In the genomic region with DNA sequence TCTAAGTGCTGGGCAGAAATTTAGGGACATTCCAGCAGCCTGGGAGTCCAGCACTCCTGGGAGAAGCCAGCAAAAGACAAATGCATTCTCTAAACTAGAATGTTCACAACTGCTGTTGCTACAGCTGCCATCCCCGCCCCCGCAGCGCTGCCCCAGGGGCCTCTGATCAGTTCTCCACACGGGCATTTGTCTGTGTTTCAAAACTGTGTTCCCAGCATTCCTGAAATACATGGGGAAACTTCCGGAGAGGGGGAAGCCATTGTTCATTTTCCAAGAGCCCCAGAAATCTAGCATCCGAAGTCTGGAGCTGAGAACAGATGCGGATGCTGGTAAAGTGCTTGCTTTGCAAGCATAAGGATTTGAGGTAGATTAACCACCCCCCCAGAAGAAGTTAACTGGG, we compare ENCODE assay signal across 16 mouse cellular contexts. TPM values are rescaled to one million over a fixed set of nuclear protein-coding genes. Genes with fewer than 3 reads are reported as not detected.
A peak's percentile ranks its signal among the peaks of the same experiment; 100 is the strongest.
DNase-seq lines count a peak whose midpoint lies in the region; ATAC-seq and TF ChIP-seq lines count a peak whose summit lies in the region.
"Had no signal": no experiment of that assay in that cellular context is flagged by ENCODE, and none has a peak within 500 bp of the region (broad histone marks: within the 10 kb centered on the region; RNA-seq: fewer than 3 reads in every experiment).

No protein-coding gene starts in this region.

- no peak overlapping the region for H3K9ac ChIP-seq in heart, embryonic 12.5 days
- 0 out of 2 replicates have a peak overlapping the region, but pooled peaks have one; percentile 17 for H3K9ac ChIP-seq in limb, embryonic 14.5 days (ENCODE audit: low read depth, low read length, severe bottlenecking)
- H3K9ac ChIP-seq: forebrain, embryonic 13.5 days; liver, postnatal 0 days; midbrain, embryonic 12.5 days had no signal

- peaks cover 23% of the 10 kb centered on the region for H3K4me1 ChIP-seq in heart, embryonic 12.5 days (replicated peaks)
- H3K4me1 ChIP-seq in limb, embryonic 14.5 days (ENCODE audit: control insufficient read depth, insufficient read depth, low read length) = 0 out of 2 replicates have a peak, but pooled peaks cover 6% of the 10 kb centered on the region

- H3K36me3 ChIP-seq in heart, embryonic 12.5 days = no peaks in the 10 kb centered on the region
- no peaks in the 10 kb centered on the region for H3K36me3 ChIP-seq in limb, embryonic 14.5 days (ENCODE audit: control insufficient read depth, insufficient read depth, low read length)
- H3K36me3 ChIP-seq: midbrain, embryonic 12.5 days had no signal

- no peak overlapping the region for H3K4me2 ChIP-seq in heart, embryonic 12.5 days
- H3K4me2 ChIP-seq in limb, embryonic 14.5 days (replicated peaks; ENCODE audit: low read depth, low read length, severe bottlenecking) = 0 out of 2 replicates have a peak overlapping the region, but pooled peaks have one; percentile 1
- H3K4me2 ChIP-seq: forebrain, embryonic 13.5 days; midbrain, embryonic 12.5 days had no signal

- no peak for TF ChIP-seq POLR2A in limb, embryonic 14.5 days (IDR thresholded peaks at IDR 0.05; ENCODE audit: borderline replicate concordance, extremely low read depth, insufficient read depth, insufficient read length)

- H3K4me3 ChIP-seq in heart, embryonic 12.5 days = no peak overlapping the region
- no peak overlapping the region for H3K4me3 ChIP-seq in limb, embryonic 14.5 days (replicated peaks; ENCODE audit: low read length)
- H3K4me3 ChIP-seq: forebrain, embryonic 13.5 days; midbrain, embryonic 12.5 days had no signal

- DNase-seq in heart, adult 8-10 months (ENCODE audit: low spot score) = no peak
- peak; percentile 49 for DNase-seq in kidney, postnatal 10 days
- no peak for DNase-seq in kidney, adult 18-20 months
- DNase-seq in embryo, embryonic 11 days = peak; percentile 61
- DNase-seq in limb, embryonic 14.5 days (ENCODE audit: low spot score) = peak; percentile 55
- DNase-seq in layer of hippocampus, postnatal 36 days = no peak
- DNase-seq: adrenal gland, adult 8-10 months; cerebellum, postnatal 36 days; kidney, adult 11 months; liver, postnatal 0 days; right cerebral cortex, postnatal 4 days had no signal

- WGBS in heart, embryonic 12.5 days = 34% methylated on average over 7 of the region's 7 CpGs
- 21% methylated on average over 7 of the region's 7 CpGs for WGBS in limb, embryonic 14.5 days

- peaks cover 32% of the 10 kb centered on the region for H3K27me3 ChIP-seq in heart, embryonic 12.5 days (replicated peaks)
- no peaks in the 10 kb centered on the region for H3K27me3 ChIP-seq in limb, embryonic 14.5 days (ENCODE audit: control insufficient read depth, insufficient read depth, low read length)

- peak overlapping the region; percentile 12; the same call in 1 of the 2 replicates for H3K27ac ChIP-seq in heart, embryonic 12.5 days (ENCODE audit: poor library complexity, severe bottlenecking)
- H3K27ac ChIP-seq in limb, embryonic 14.5 days (replicated peaks; ENCODE audit: low read depth, low read length) = no peak overlapping the region
- H3K27ac ChIP-seq: forebrain, embryonic 13.5 days; midbrain, embryonic 12.5 days had no signal

- no peaks in the 10 kb centered on the region for H3K9me3 ChIP-seq in heart, embryonic 12.5 days (replicated peaks)
- no peaks in the 10 kb centered on the region for H3K9me3 ChIP-seq in limb, embryonic 14.5 days (ENCODE audit: control insufficient read depth, low read length)
- H3K9me3 ChIP-seq: forebrain, embryonic 13.5 days; midbrain, embryonic 12.5 days had no signal

- ATAC-seq in heart, embryonic 12.5 days (ENCODE audit: insufficient number of reproducible peaks, low FRiP score) = no peak
- peak; percentile 28 for ATAC-seq in limb, embryonic 14.5 days (ENCODE audit: low FRiP score, low read depth)
- ATAC-seq in erythroid progenitor cell, adult 5-6 weeks (replicated peaks; ENCODE audit: low FRiP score, poor library complexity, severe bottlenecking) = no peak
- ATAC-seq: forebrain, embryonic 13.5 days; liver, postnatal 0 days had no signal

RNA-seq across cellular contexts. Expression of gene Col26a1, which starts 3.9 kb away (rescaled TPM):
- 21.4 and 21.6 TPM in 2 replicates for polyA plus RNA-seq in heart, embryonic 12.5 days (2016; fragmentation: Nextera tagmentation; extraction: Ambion mirVana)
- total RNA-seq in heart, adult 8-10 months (2022) = under 1 TPM; 0.09 to 0.75 (median 0.40) TPM
- 219 and 265 TPM in 2 replicates for polyA plus RNA-seq in limb, embryonic 14.5 days (2012; rRNA removed)
- polyA plus RNA-seq in limb, embryonic 14.5 days (2014; fragmentation: Nextera tagmentation; extraction: Ambion mirVana) = 85.5 and 109 TPM in 2 replicates
- total RNA-seq in erythroid progenitor cell, adult 5-6 weeks (2015; ENCODE audit: low replicate concordance) = not detected in 2 replicates
- not detected in 2 replicates for total RNA-seq in erythroid progenitor cell, adult 5-6 weeks (2017; ENCODE audit: low replicate concordance)
- total RNA-seq in layer of hippocampus, postnatal 36 days (2021) = 1 to 10 TPM; 3.7 to 3.9 TPM
- total RNA-seq: neutrophil, adult 5-6 weeks had no signal
- polyA plus RNA-seq: liver, postnatal 0 days had no signal

RNA-seq across cellular contexts. Expression of gene Ift22, which starts 21.0 kb away (rescaled TPM):
- 36.9 and 40.9 TPM in 2 replicates for polyA plus RNA-seq in heart, embryonic 12.5 days (2016; fragmentation: Nextera tagmentation; extraction: Ambion mirVana)
- 10 to 100 TPM in 2 of 4 experiments, 1 to 10 TPM in 2; 8.7 to 14.6 (median 10.3) TPM for total RNA-seq in heart, adult 8-10 months (2022)
- polyA plus RNA-seq in limb, embryonic 14.5 days (2012; rRNA removed) = 23.4 and 28.8 TPM in 2 replicates
- polyA plus RNA-seq in limb, embryonic 14.5 days (2014; fragmentation: Nextera tagmentation; extraction: Ambion mirVana) = 56.6 and 58.9 TPM in 2 replicates
- total RNA-seq in erythroid progenitor cell, adult 5-6 weeks (2015; ENCODE audit: low replicate concordance) = 16.9 and 28.5 TPM in 2 replicates
- total RNA-seq in erythroid progenitor cell, adult 5-6 weeks (2017; ENCODE audit: low replicate concordance) = 0.15 and 0.39 TPM in 2 replicates
- total RNA-seq in layer of hippocampus, postnatal 36 days (2021) = 10 to 100 TPM; 87.2 to 94.7 TPM

Comparison
In these comparisons a context has a peak if more than half of its experiments do, and no peak if none do; other contexts are left out.
1. DNase-seq: peak in kidney, postnatal 10 days (single experiment), embryo, embryonic 11 days (single experiment) and limb, embryonic 14.5 days (single experiment); none in heart, adult 8-10 months (single experiment), kidney, adult 18-20 months (single experiment) and layer of hippocampus, postnatal 36 days (0 of 2).